Mouse (Mus musculus) embryonic fibroblast, embryonic 13.5 days (primary cell): Measurements from ENCODE around the gene Hmgcl.

Experiments
- CTCF ChIP-seq: IDR thresholded peaks from 2 replicates; pipeline ENCODE4 v1.5.1; 2011; ENCODE audit warnings: mild to moderate bottlenecking, control low read depth, low read length, moderate library complexity, borderline replicate concordance; ENCODE audit not compliant: insufficient read depth
- POLR2A ChIP-seq: IDR thresholded peaks from 2 replicates; pipeline ENCODE4 v1.6.1; 2011; ENCODE audit warnings: low read depth, mild to moderate bottlenecking, control low read depth, low read length, moderate library complexity

DNA sequence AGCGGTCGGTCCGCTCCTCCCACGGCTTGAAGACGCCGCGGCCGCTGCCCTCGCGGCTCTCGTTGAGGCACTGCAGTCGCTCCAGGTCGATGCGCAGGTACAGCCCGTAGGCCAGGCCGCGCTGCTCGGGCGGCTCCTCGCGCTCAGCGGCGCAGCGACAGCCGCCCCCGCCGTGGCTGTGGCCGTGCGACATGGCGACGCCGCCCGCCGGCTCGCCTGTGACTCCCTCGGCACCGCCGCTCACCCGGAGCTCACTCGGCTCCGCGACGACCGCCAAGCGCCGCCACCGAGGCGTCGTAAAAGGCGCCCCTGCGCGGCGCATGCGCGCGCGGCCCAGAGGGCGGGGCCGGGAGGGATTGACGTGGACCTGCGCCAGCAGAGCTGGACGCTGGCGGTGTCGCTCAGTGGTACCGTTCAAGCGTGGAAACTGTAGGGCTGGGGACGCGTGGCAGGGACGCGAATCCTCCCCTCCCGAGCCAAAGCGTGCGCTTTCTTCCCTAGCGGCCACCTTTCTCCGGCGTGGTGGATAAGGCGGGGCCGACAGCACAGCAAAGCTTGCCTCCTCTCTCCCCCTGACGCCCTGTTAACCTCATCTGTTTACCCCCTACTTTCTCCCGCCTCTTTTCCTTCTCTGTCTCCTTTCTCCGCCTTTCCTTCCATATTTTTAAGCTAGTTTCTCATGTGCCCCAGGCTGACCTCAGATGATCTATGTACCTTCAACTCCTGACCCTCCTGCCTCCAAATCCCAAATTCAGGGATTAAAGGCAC is 40.9 kb downstream of the Hmgcl start, which contains the start of gene Pithd1:
- no peak for TF ChIP-seq CTCF
- peak; percentile 94 for TF ChIP-seq POLR2A
